Mouse (Mus musculus) midbrain, embryonic 10.5 days (tissue): ENCODE measurements at regions not wholly inside any gene's neighbourhood (a gene's known extent, or its start where the extent isn't known, plus 50 kb on each side); places are given as distances from the start of the nearest gene placed in this dataset.

Experiments used
- DNase-seq: peaks from one replicate; pipeline ENCODE4 v3.0.0-alpha.2; 2017; ENCODE audit warnings: low spot score
- H3K27ac ChIP-seq: fragments of 300-500 bp; sonication (generic); replicated peaks from 2 replicates; pipeline ENCODE4 v1.5.1; 2016; ENCODE audit warnings: mild to moderate bottlenecking
- H3K27me3 ChIP-seq: fragments of 300-500 bp; sonication (generic); 2 replicates; pipeline ENCODE4 v1.6.1; 2016; ENCODE audit warnings: low read depth, mild to moderate bottlenecking; ENCODE audit not compliant: poor library complexity, severe bottlenecking
- H3K36me3 ChIP-seq: fragments of 300-500 bp; sonication (generic); 2 replicates; pipeline ENCODE4 v1.6.1; 2016; ENCODE audit warnings: mild to moderate bottlenecking, moderate library complexity
- H3K4me1 ChIP-seq: fragments of 300-500 bp; sonication (generic); 2 replicates; pipeline ENCODE4 v1.6.1; 2016
- H3K4me3 ChIP-seq: fragments of 300-500 bp; sonication (generic); 2 replicates; pipeline ENCODE4 v1.5.1; 2016; ENCODE audit warnings: mild to moderate bottlenecking, moderate library complexity
- H3K9me3 ChIP-seq: fragments of 300-500 bp; sonication (generic); replicated peaks from 2 replicates; pipeline ENCODE4 v1.6.1; 2016; ENCODE audit warnings: mild to moderate bottlenecking
- WGBS: fragments of 180-500 bp; shearing (Covaris S2); methylation state at CpG from one replicate; pipeline ENCODE4 v1.1.7; 2016; 5-methylcytosine and 5-hydroxymethylcytosine counted together

- Histone ChIP-seq H3K4me1 (no peaks in the 10 kb centered on the region), H3K36me3 (no peaks in the 10 kb centered on the region), H3K27ac (no peak overlapping the region), H3K9me3 (no peaks in the 10 kb centered on the region), H3K4me3 (no peak overlapping the region), H3K27me3 (no peaks in the 10 kb centered on the region)
- DNase-seq, result no peak
- 95% methylated on average over 7 of the region's 7 CpGs for WGBS
Measured at GRCm38 (mm10) chr14:120560416-120560815, 82.2 kb downstream of the Rap2a start.

- 93% methylated on average over 2 of the region's 2 CpGs for WGBS
- Histone ChIP-seq H3K36me3 (no peaks in the 10 kb centered on the region), H3K4me3 (no peak overlapping the region), H3K9me3 (no peaks in the 10 kb centered on the region), H3K27me3 (no peaks in the 10 kb centered on the region), H3K27ac (no peak overlapping the region), H3K4me1 (no peaks in the 10 kb centered on the region)
- no peak for DNase-seq
Measured at GRCm38 (mm10) chr14:120560987-120561386, 82.7 kb downstream of the Rap2a start.

GRCm38 (mm10) chr14:120566945-120567344, 88.7 kb downstream of the Rap2a start:
- no peaks in the 10 kb centered on the region for H3K36me3 ChIP-seq
- no peaks in the 10 kb centered on the region for H3K27me3 ChIP-seq
- no peak for DNase-seq
- 90% methylated on average over 1 of the region's 1 CpGs for WGBS
- H3K4me1 ChIP-seq, result 0 out of 2 replicates have a peak, but pooled peaks cover 2% of the 10 kb centered on the region
- H3K9me3 ChIP-seq, result no peaks in the 10 kb centered on the region
- no peak overlapping the region for H3K4me3 ChIP-seq
- no peak overlapping the region for H3K27ac ChIP-seq

GRCm38 (mm10) chr14:120568054-120568453, 89.8 kb downstream of the Rap2a start:
- Histone ChIP-seq H3K27me3 (no peaks in the 10 kb centered on the region), H3K4me3 (no peak overlapping the region), H3K4me1 (0 out of 2 replicates have a peak, but pooled peaks cover 5% of the 10 kb centered on the region), H3K36me3 (no peaks in the 10 kb centered on the region), H3K9me3 (no peaks in the 10 kb centered on the region), H3K27ac (no peak overlapping the region)
- DNase-seq, result no peak
- 91% methylated on average over 4 of the region's 4 CpGs for WGBS

- DNase-seq, result no peak
- Histone ChIP-seq H3K27me3 (no peaks in the 10 kb centered on the region), H3K9me3 (no peaks in the 10 kb centered on the region), H3K36me3 (no peaks in the 10 kb centered on the region), H3K4me3 (no peak overlapping the region), H3K4me1 (0 out of 2 replicates have a peak, but pooled peaks cover 5% of the 10 kb centered on the region), H3K27ac (no peak overlapping the region)
- WGBS, result 85% methylated on average over 10 of the region's 10 CpGs
Measured at GRCm38 (mm10) chr14:120572238-120572637, 94.0 kb downstream of the Rap2a start.

- 89% methylated on average over 6 of the region's 6 CpGs for WGBS
- Histone ChIP-seq H3K27me3 (no peaks in the 10 kb centered on the region), H3K36me3 (no peaks in the 10 kb centered on the region), H3K9me3 (no peaks in the 10 kb centered on the region), H3K27ac (no peak overlapping the region), H3K4me3 (no peak overlapping the region), H3K4me1 (0 out of 2 replicates have a peak, but pooled peaks cover 5% of the 10 kb centered on the region)
- DNase-seq, result no peak
Measured at GRCm38 (mm10) chr14:120575202-120575601, 97.0 kb downstream of the Rap2a start.

- Histone ChIP-seq H3K4me1 (no peaks in the 10 kb centered on the region), H3K36me3 (no peaks in the 10 kb centered on the region), H3K4me3 (no peak overlapping the region), H3K9me3 (no peaks in the 10 kb centered on the region), H3K27ac (no peak overlapping the region), H3K27me3 (no peaks in the 10 kb centered on the region)
- no peak for DNase-seq
- 90% methylated on average over 11 of the region's 11 CpGs for WGBS
Measured at GRCm38 (mm10) chr14:120578352-120579080, 100.3 kb downstream of the Rap2a start.

- 82% methylated on average over 3 of the region's 3 CpGs for WGBS
Measured at GRCm38 (mm10) chr14:120583807-120584206, 105.6 kb downstream of the Rap2a start.

GRCm38 (mm10) chr14:120592191-120592590, 113.9 kb downstream of the Rap2a start:
- Histone ChIP-seq H3K9me3 (no peaks in the 10 kb centered on the region), H3K4me1 (no peaks in the 10 kb centered on the region), H3K27ac (no peak overlapping the region), H3K27me3 (no peaks in the 10 kb centered on the region), H3K36me3 (no peaks in the 10 kb centered on the region), H3K4me3 (no peak overlapping the region)
- no peak for DNase-seq
- WGBS, result 87% methylated on average over 2 of the region's 2 CpGs

More at GRCm38 (mm10) chr14:120583807-120584206, 105.6 kb downstream of the Rap2a start:
- Histone ChIP-seq H3K4me3 (no peak overlapping the region), H3K9me3 (no peaks in the 10 kb centered on the region), H3K4me1 (no peaks in the 10 kb centered on the region), H3K36me3 (no peaks in the 10 kb centered on the region), H3K27me3 (no peaks in the 10 kb centered on the region), H3K27ac (no peak overlapping the region)
- DNase-seq, result no peak

- H3K9me3 ChIP-seq, result no peaks in the 10 kb centered on the region
- DNase-seq, result no peak
- H3K27ac ChIP-seq, result no peak overlapping the region
- 94% methylated on average over 9 of the region's 9 CpGs for WGBS
- H3K4me3 ChIP-seq, result no peak overlapping the region
- no peaks in the 10 kb centered on the region for H3K27me3 ChIP-seq
- no peaks in the 10 kb centered on the region for H3K4me1 ChIP-seq
- no peaks in the 10 kb centered on the region for H3K36me3 ChIP-seq
Measured at GRCm38 (mm10) chr14:120600414-120600935, 122.2 kb downstream of the Rap2a start.

- Histone ChIP-seq H3K27me3 (no peaks in the 10 kb centered on the region), H3K4me1 (no peaks in the 10 kb centered on the region), H3K36me3 (no peaks in the 10 kb centered on the region), H3K27ac (no peak overlapping the region), H3K4me3 (no peak overlapping the region), H3K9me3 (no peaks in the 10 kb centered on the region)
- WGBS, result 94% methylated on average over 7 of the region's 7 CpGs
- no peak for DNase-seq
Measured at GRCm38 (mm10) chr14:120601510-120601909, 123.3 kb downstream of the Rap2a start.

- DNase-seq, result no peak
- WGBS, result 80% methylated on average over 6 of the region's 6 CpGs
Measured at GRCm38 (mm10) chr14:120603849-120604492, 125.7 kb downstream of the Rap2a start.

GRCm38 (mm10) chr14:120607801-120608200, 129.6 kb downstream of the Rap2a start:
- 86% methylated on average over 3 of the region's 3 CpGs for WGBS
- no peaks in the 10 kb centered on the region for H3K9me3 ChIP-seq
- no peaks in the 10 kb centered on the region for H3K4me1 ChIP-seq
- H3K4me3 ChIP-seq, result no peak overlapping the region
- H3K27ac ChIP-seq, result no peak overlapping the region
- H3K36me3 ChIP-seq, result no peaks in the 10 kb centered on the region
- no peaks in the 10 kb centered on the region for H3K27me3 ChIP-seq
- DNase-seq, result no peak

More at GRCm38 (mm10) chr14:120603849-120604492, 125.7 kb downstream of the Rap2a start:
- Histone ChIP-seq H3K4me3 (no peak overlapping the region), H3K4me1 (no peaks in the 10 kb centered on the region), H3K27me3 (no peaks in the 10 kb centered on the region), H3K9me3 (no peaks in the 10 kb centered on the region), H3K36me3 (no peaks in the 10 kb centered on the region), H3K27ac (no peak overlapping the region)
